ENCODE assay signal across 6 mouse cellular contexts in genomic region chr6:86824401-86824800, GRCm38 (mm10).
"Had no signal": no experiment of that assay in that cellular context is flagged by ENCODE, and none has a peak within 500 bp of the region (broad histone marks: within the 10 kb centered on the region; RNA-seq: fewer than 3 reads in every experiment).

No protein-coding gene starts in this region.

- H3K9ac ChIP-seq: liver, embryonic 15.5 days; midbrain, embryonic 12.5 days; neural tube, embryonic 13.5 days; stomach, embryonic 15.5 days had no signal

- H3K4me3 ChIP-seq: left cerebral cortex, adult 2 months; limb, embryonic 10.5 days; liver, embryonic 15.5 days; midbrain, embryonic 12.5 days; neural tube, embryonic 13.5 days; stomach, embryonic 15.5 days had no signal

- H3K27ac ChIP-seq: left cerebral cortex, adult 2 months; limb, embryonic 10.5 days; liver, embryonic 15.5 days; midbrain, embryonic 12.5 days; neural tube, embryonic 13.5 days; stomach, embryonic 15.5 days had no signal

- H3K36me3 ChIP-seq: limb, embryonic 10.5 days; liver, embryonic 15.5 days; midbrain, embryonic 12.5 days; neural tube, embryonic 13.5 days; stomach, embryonic 15.5 days had no signal

- H3K27me3 ChIP-seq: stomach, embryonic 15.5 days had no signal
